Mouse (Mus musculus) C2C12 (cell line): Measurements from ENCODE around the gene Tyw3.

ENCODE experiments used
- CTCF ChIP-seq: IDR thresholded peaks from one replicate; pipeline ENCODE4 v1.5.1; 2011; ENCODE audit not compliant: control insufficient read depth, insufficient read depth, insufficient read length
- FOSL1 ChIP-seq: IDR thresholded peaks from one replicate; pipeline ENCODE4 v1.8.0; 2011; ENCODE audit warnings: mild to moderate bottlenecking, low read length; ENCODE audit not compliant: poor library complexity, insufficient read depth, severe bottlenecking
- MAX ChIP-seq: IDR thresholded peaks from one replicate; pipeline ENCODE4 v1.6.1; 2011; ENCODE audit warnings: mild to moderate bottlenecking, control low read depth
- MYOG ChIP-seq: IDR thresholded peaks from one replicate; pipeline ENCODE4 v1.6.1; 2011; ENCODE audit not compliant: control insufficient read depth, insufficient read length; ENCODE audit errors: extremely low read depth
- USF1 ChIP-seq: IDR thresholded peaks from one replicate; pipeline ENCODE4 v1.6.1; 2011; ENCODE audit warnings: low read depth, mild to moderate bottlenecking, control low read depth, moderate library complexity

DNA sequence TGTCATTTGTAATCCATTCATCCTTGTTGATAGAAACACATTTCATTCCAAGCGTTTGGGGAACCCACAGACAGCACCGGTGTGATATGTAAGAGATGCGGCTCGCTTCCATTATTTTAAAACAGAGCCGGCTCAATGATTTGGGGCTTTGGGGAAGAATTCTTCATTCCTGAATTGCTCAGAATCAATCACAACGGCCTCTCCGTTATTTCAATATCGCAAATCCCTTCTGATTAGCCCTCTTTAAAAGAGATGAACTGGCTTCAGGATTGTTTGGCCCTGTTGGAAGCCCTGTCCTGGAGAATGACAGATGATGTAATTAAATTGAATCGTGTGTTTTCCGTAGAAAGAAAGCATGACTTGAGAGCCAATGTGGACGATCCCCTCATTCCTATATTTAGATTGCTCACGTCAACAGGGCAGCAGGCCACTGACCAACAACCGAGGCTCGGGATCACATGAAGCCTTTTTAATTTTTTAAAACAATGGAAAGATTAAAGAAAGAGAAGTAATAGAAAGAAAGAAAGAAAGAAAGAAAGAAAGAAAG lies 26.8 kb downstream of the Tyw3 start:
- TF ChIP-seq CTCF: no peak
- TF ChIP-seq USF1: no peak
- no peak for TF ChIP-seq MAX
- TF ChIP-seq MYOG: no peak
- TF ChIP-seq FOSL1: no peak
